Mouse (Mus musculus): ENCODE measurements around the gene 4930412O13Rik.

Gene 4930412O13Rik

DNA sequence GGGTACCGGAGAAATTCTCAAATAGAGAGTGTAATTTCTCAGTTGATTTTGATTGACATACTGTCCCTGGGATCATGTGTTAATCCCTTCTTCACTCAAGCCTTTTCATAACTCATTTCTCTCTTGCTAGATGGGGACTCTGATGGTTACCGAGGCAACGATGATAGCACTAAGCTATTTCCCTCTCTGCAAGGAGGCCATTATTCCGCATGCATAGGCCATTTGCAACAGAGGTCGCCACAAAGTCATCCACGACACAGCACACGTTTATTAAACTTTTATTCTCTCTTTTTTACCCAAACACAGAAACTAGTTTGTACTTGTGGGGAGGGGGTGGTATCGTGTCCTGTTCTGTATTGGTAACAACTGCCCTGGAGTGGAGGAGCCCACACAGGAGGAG, 16.8 kb downstream of the 4930412O13Rik start:
- no peak for DNase-seq (ENCODE audit: low spot score in 2 of 2)

GRCm38 (mm10) chr2:9903854-9904560, 23.0 kb downstream of the 4930412O13Rik start:
- no peak for DNase-seq (ENCODE audit: low spot score in 2 of 2)

- no peak for DNase-seq (ENCODE audit: low spot score in 2 of 2)
These were observed 24.9 kb downstream of the 4930412O13Rik start for GRCm38 (mm10) chr2:9905995-9906394.

DNA sequence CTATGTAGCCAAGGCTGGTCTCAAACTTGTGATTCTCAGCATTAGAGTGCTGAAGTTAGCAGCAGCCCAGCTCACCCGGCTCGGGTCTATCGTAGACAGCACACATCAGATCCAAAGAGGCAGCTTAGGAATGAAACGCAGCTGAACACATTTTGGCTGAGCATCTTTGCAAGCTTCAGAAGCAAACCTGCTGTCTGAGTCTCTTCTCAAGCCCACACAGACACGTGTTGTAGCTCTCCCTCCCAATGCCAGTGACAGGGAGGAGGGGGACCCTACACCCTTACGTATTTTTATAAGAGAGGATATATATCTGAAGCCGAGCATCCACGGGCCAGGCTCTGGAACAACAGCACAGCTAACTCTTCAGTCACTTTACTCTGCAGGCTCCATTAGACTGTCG, 36.5 kb downstream of the 4930412O13Rik start:
- no peak for DNase-seq (ENCODE audit: low spot score in 2 of 2)

- no peak for DNase-seq (ENCODE audit: low spot score in 2 of 2)
These were observed 37.8 kb downstream of the 4930412O13Rik start for GRCm38 (mm10) chr2:9918691-9919471.

DNA sequence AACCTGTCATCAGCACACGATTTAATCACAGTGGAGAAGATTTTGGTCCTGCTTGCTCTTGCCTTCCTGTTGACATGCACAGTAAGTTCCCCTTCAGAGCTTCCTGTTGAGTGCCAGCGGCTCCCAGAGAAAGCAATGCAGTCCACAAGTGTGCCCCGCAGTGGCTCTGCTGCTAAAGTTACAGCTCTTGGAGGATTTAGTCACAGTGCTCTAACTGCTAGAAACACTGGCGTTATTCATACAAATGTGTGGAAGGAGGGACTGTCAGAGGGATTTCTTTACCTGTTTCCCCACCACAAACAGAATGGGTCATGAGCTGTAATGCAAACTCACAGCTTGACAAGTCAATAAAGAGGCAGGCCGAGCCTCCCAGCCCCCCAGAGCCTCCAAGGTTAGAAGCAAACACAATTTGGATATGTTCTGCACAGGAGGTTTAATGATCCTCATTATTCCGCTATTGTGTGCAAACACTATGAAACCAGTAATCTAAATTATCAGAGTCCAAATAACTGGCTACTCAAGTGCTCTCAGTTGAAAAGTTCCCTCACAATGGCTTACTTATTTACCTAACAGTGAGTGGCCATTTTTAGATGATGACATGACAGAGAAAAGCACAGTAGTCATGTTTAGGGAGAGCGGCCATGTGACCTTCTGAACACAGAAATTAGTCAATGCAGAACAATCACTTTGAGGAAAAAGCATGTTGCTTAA, 45.3 kb downstream of the 4930412O13Rik start:
- DNase-seq (ENCODE audit: low spot score in 2 of 2) = no peak

DNA sequence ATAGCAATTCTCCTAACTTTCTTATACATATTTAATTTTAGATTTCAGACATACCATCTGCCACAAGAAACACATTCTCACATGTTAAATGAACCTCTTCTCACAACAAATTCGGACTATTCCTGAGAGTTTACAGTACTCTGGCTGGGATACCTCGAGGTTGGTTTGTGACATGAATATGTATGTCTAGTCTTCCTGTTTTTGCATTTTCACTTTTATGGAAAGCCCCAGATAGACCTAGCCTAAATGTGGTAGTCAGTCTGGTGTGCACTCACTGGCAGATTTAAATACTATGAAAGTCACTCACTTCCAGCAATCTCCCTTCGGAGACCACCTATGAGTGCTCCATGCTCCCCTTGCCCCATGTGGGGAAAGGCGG, 45.8 kb downstream of the 4930412O13Rik start:
- no peak for DNase-seq (ENCODE audit: low spot score in 2 of 2)

All from thymus, postnatal 10 days (tissue).